Mouse (Mus musculus) activated CD4-positive, CD25-positive, alpha-beta regulatory T cell, adult 4 months (primary cell): ENCODE data around the gene Olfr8. TPM values are rescaled to one million over a fixed set of nuclear protein-coding genes. Genes with fewer than 3 reads are reported as not detected.
"Not testable (repeated sequence)": the region's sequence is repeated elsewhere in the genome, so short reads cannot be mapped to it uniquely, and the experiment has no call there.

Experiments used
- ATAC-seq: one replicate; pipeline ENCODE4 v1.8.0; 2017
- polyA plus RNA-seq, 2 experiments: library from polyadenylated mRNA; unstranded; fragments of 100-300 nt; shearing (Covaris generic); gene quantifications; one replicate each; pipeline ENCODE4 v1.2.1; 2017

Gene Olfr8
- polyA plus RNA-seq: not detected

- not testable (repeated sequence) for ATAC-seq
Measured at GRCm38 (mm10) chr10:78950336-78950735, at the start of gene Olfr8. Gene Olfr8 (plus strand): TSS chr10:78950636.

- ATAC-seq: not testable (repeated sequence)
Measured at GRCm38 (mm10) chr10:78912871-78913270, 37.6 kb upstream of the Olfr8 start, which contains the start of gene Olfr1354. Gene Olfr1354 (plus strand): TSS chr10:78913171.

DNA sequence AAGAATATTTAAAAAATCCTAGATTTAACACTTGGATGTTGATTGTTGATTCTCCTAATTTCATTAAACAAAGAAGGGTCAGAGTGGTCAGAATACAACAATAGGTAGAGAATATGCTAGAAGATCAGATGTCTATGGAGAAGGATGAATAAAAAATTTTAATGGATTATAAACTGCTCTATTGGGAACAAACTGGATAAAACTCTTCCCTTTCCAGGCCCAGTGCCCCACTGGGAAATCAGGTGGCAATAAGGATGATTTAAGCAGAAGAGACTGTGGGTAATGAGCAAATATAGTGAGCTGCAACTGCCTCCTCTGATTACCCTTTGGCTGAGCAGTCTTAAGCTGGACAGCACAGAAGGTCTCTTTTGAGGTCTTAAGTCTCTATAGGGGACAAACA, 12.6 kb downstream of the Olfr8 start, which contains the start of gene Olfr1353:
Olfr1353 (plus strand) TSS at position 301 of the 400 bp plus-strand sequence.
- not testable (repeated sequence) for ATAC-seq

DNA sequence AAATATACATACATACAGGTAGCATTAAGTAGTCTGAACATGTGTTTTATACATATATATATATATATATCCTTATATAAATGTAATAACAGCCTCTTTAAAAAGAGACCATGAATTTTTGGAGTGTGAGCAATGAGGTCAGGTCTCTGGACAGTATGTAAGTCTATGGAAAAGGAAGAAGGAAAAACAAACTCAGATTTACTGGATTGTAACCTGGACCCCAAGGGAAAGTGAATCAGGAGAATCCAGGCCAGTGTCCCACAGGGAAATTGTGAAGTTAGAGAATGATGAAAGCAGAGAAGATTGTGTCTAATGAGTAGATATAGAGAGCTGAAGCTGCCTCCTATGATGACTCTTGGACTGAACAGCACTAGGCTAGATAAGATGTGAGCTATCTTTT, 30.3 kb downstream of the Olfr8 start, which contains the start of gene Olfr1352:
Olfr1352 (plus strand) TSS at position 301 of the 400 bp plus-strand sequence.
- no peak for ATAC-seq

Other genes with a start within 250 kb of the Olfr8 start
- gene Casp14, start 232.3 kb upstream of the Olfr8 start, polyA plus RNA-seq: not detected
- gene Ccdc105, start 197.6 kb upstream of the Olfr8 start, polyA plus RNA-seq: not detected
- gene Slc1a6, start 170.1 kb upstream of the Olfr8 start, polyA plus RNA-seq: not detected
- gene Olfr1356, start 98.5 kb upstream of the Olfr8 start, polyA plus RNA-seq: not detected
- gene Olfr1355, start 75.1 kb upstream of the Olfr8 start, polyA plus RNA-seq: not detected
- gene Olfr1354, start 37.5 kb upstream of the Olfr8 start, polyA plus RNA-seq: not detected
- gene Olfr1353, start 12.7 kb downstream of the Olfr8 start, polyA plus RNA-seq: not detected
- not detected for gene Olfr1352, start 30.4 kb downstream of the Olfr8 start, polyA plus RNA-seq
- not detected for gene Olfr1351, start 61.8 kb downstream of the Olfr8 start, polyA plus RNA-seq
- not detected for gene Olfr57, start 78.1 kb downstream of the Olfr8 start, polyA plus RNA-seq
- 10 to 100 TPM; 13.5 to 20.4 TPM for gene 2610008E11Rik, start 147.0 kb downstream of the Olfr8 start, polyA plus RNA-seq
- gene Vmn2r80, start 198.1 kb downstream of the Olfr8 start, polyA plus RNA-seq: not detected